Mouse (Mus musculus) frontal cortex, postnatal 25 days (tissue): ENCODE data around the gene Reg1.
A peak's percentile ranks its signal among the peaks of the same experiment; 100 is the strongest.
"Not testable (repeated sequence)": the region's sequence is repeated elsewhere in the genome, so short reads cannot be mapped to it uniquely, and the experiment has no call there.

ENCODE experiments used
- DNase-seq, 2 experiments: peaks; one replicate each; pipeline ENCODE4 v3.0.0; 2022; ENCODE audit warnings: low spot score in 2 of 2

Reg1 gene

DNA sequence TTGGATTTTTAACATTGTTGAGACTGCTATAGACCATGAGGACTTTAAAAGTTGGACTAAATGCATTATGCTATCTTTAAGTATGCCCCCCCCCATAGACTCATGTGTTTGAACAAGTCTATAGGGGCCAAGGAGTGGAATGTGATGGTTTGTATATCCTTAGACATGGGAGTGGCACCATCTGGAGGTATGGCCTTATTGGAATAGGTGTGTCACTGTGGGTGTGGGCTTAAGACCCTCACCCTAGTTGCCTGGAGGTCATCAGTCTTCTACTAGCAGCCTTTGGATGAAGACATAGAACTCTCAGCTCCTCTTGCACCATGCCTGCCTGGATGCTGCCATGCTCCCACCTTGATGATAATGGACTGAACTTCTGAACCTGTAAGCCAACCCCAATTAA is at the start of gene Reg1:
Gene Reg1 (plus strand): TSS at position 301 of the 400 bp plus-strand sequence.
- DNase-seq: not testable (repeated sequence)

DNA sequence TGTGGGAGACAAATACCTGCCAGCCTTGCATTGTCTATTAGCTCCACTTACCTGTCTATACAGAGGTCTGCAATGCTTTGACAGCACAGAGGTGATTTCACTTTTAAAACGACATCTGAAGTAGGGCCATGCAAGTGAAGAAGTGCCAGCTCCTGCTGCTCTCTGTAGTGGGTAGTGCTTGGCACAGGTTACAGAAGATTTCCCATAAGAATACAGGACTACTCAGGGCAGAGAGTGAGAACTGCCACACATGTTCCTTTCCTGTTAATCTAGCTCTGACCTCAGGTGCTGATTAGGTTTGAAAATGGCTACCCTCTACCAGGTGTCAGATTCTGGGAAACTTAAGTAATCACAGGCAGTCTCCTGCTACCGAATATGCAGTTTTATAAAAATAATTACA is 43.7 kb upstream of the Reg1 start, which contains the start of gene Reg3d:
Gene Reg3d (minus strand): TSS at position 101 of the 400 bp plus-strand sequence.
- DNase-seq: no peak

DNA sequence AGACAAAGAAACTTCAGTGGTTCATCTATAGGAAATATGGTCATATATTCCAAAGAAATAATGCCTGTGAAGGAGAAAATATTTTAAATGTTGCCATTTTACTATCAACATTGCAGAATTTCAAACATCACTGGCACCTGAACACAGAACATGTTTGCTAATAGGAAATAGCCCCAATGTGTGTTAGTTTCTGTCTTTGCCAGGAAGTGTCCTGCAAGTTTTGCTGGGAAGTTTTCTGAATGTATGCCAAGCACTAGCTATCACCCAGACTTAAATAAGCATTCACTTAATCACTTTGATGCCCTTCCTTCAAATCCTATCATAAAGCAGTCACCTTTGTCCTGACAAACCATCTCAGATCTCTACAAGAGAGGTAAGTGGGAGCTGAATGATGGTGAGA is 42.1 kb upstream of the Reg1 start, which contains the start of gene Reg3a:
Gene Reg3a (plus strand): TSS at position 301 of the 400 bp plus-strand sequence.
- no peak for DNase-seq

GRCm38 (mm10) chr6:78385609-78386008 is 36.9 kb upstream of the Reg1 start:
- no peak for DNase-seq

DNA sequence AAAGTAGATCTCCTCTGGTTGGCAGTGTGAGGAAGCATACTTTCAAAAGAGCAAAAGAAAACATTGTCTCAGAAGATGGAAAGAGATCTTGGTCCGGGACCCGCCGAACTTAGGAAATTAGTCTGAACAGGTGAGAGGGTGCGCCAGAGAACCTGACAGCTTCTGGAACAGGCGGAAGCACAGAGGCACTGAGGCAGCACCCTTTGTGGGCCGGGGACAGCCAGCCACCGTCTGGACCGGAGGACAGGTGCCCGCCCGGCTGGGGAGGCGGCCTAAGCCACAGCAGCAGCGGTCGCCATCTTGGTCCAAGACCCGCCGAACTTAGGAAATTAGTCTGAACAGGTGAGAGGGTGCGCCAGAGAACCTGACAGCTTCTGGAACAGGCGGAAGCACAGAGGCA is 27.2 kb upstream of the Reg1 start, which contains the start of gene Reg2:
Gene Reg2 (plus strand): TSS at position 301 of the 400 bp plus-strand sequence.
- not testable (repeated sequence) for DNase-seq

GRCm38 (mm10) chr6:78425497-78425896 is 3.0 kb downstream of the Reg1 start:
- no peak for DNase-seq

DNA sequence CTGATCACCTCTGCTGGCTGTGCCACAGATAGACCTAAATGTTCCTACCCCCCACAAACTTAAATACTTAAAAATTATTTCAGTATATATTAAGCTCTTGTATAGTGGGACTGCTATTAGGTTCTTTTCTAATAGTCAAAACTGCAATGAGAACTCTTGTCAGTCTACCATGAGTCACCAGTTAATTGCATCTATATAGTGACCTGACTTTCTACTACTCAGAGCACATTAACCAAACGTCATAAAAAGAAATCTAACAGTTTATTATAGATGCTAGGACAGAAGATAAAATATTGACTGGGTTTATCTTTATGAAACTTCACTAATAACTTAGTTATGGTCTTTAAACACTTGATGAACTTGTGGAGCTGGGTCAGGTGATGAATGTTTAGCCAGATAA is 24.7 kb downstream of the Reg1 start:
- DNase-seq: no peak

- DNase-seq: no peak
Observed at GRCm38 (mm10) chr6:78448409-78448808, 25.9 kb downstream of the Reg1 start.

- no peak for DNase-seq
Observed at GRCm38 (mm10) chr6:78452804-78453203, 30.3 kb downstream of the Reg1 start.

GRCm38 (mm10) chr6:78460191-78460825 is 37.8 kb downstream of the Reg1 start:
- DNase-seq: peak; percentile 3 to 19

DNA sequence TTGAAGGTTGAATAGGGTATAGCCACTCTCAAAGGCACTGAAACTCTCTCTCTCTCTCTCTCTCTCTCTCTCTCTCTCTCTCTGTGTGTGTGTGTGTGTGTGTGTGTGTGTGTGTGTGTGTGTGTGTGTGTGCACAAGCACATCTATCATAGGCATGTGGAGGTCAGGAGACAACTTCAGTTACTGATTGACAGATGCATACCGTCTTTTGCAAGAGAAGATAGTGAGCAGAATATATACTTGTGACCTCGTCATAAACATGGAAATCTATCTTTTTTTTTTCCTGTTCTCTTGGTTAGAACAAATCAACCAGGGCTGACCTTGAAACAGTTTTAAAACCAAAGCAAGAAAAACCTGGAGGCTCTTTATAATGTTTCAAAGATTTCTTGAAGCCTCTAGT is 39.8 kb downstream of the Reg1 start:
- DNase-seq: no peak

- DNase-seq: no peak
Observed at GRCm38 (mm10) chr6:78463266-78463665, 40.8 kb downstream of the Reg1 start.

DNA sequence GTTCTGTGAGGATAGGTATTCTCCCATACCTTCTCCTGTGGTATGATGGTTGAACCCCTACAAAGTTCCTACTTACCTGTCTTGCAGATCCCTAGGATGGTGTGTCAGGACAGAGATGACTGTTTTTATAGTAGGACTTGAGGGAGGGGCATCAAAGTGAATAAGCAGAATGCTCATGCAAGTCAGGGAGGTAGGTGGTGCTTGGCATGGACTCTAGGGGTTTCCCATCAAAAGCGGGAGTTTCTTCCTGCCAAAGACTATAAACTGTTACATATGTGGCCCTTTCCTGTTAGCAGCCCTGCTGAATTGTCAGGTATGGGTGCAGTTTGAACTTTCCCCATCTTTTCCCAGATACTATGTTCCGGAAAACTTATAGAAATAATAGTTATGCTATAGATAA is 46.3 kb downstream of the Reg1 start, which contains the start of gene Reg3g:
Gene Reg3g (minus strand): TSS at position 101 of the 400 bp plus-strand sequence.
- DNase-seq: no peak

DNA sequence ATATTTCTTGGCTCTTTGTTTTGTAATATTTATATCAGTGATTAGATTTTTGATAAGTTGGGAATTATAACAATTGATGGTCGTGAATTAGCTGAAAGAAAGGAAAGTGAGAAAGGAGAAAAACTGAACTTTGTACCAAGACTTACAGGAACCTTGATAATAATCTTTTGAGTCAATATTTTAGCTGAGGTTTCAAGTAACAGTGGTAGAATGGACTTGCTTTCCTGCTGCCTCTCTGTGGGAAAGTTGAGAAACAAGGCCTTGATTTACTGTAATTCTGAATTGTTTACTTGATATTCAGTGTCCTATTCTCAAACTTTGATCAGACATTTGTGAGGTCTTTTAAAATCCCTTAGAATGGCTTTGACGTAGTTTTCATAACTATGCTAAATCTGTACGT is 46.8 kb downstream of the Reg1 start:
- DNase-seq: no peak
